Mouse (Mus musculus) embryonic fibroblast, embryonic 13.5 days (primary cell): ENCODE data around the gene Wap. TPM values are rescaled to one million over a fixed set of nuclear protein-coding genes. Genes with fewer than 3 reads are reported as not detected.

Source experiments
- H3K27ac ChIP-seq: 2 replicates; pipeline ENCODE4 v1.5.1; 2012; ENCODE audit warnings: low read length, control low read depth, inconsistent platforms; ENCODE audit not compliant: insufficient read depth
- H3K4me1 ChIP-seq: 2 replicates; pipeline ENCODE4 v1.6.1; 2011; ENCODE audit warnings: low read length; ENCODE audit not compliant: control insufficient read depth, insufficient read depth
- H3K4me3 ChIP-seq: 2 replicates; pipeline ENCODE4 v1.5.1; 2011; ENCODE audit warnings: mild to moderate bottlenecking, control low read depth, low read length; ENCODE audit not compliant: insufficient read depth
- CTCF ChIP-seq: IDR thresholded peaks from 2 replicates; pipeline ENCODE4 v1.5.1; 2011; ENCODE audit warnings: mild to moderate bottlenecking, control low read depth, low read length, moderate library complexity, borderline replicate concordance; ENCODE audit not compliant: insufficient read depth
- POLR2A ChIP-seq: IDR thresholded peaks from 2 replicates; pipeline ENCODE4 v1.6.1; 2011; ENCODE audit warnings: low read depth, mild to moderate bottlenecking, control low read depth, low read length, moderate library complexity
- polyA plus RNA-seq: library from polyadenylated mRNA; stranded (reverse); fragments of >200 nt; gene quantifications from 2 replicates; pipeline ENCODE4 v1.2.4, GENCODE M21; 2011; ENCODE audit warnings: low read depth; ENCODE audit not compliant: missing spikeins, insufficient read length

Wap gene
- not detected in 2 replicates for polyA plus RNA-seq

DNA sequence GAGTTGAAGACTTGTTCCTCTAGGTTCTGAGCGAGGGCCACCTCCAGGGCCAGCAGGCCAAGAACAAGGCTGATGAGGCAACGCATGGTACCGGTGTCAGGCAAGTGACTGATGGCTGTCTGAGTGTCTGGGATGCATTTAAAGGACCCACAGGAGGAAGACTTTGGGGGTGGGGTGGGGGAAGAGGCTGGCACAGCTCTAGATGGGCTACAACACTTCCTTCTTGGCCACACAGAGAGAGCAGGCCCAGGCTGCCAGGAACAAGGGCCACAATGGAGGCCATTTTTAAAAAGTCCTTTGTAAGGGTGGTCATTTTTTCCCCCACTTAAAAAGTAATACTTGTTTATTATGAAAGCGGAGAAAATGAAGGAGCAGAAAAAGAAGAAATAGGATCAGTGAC is at the start of gene Wap:
Gene Wap (minus strand): TSS at position 101 of the 400 bp plus-strand sequence.
- Histone ChIP-seq H3K4me1 (no peaks in the 10 kb centered on the region), H3K27ac (no peak within 1 kb of the TSS)
- no peak for TF ChIP-seq POLR2A
- no peak for TF ChIP-seq CTCF

GRCm38 (mm10) chr11:6684741-6685140 is 46.3 kb upstream of the Wap start:
- no peak for TF ChIP-seq POLR2A
- no peak for TF ChIP-seq CTCF
- H3K4me3 ChIP-seq: no peak overlapping the region
- H3K27ac ChIP-seq: no peak overlapping the region
- H3K4me1 ChIP-seq: no peaks in the 10 kb centered on the region

More for the DNA sequence above, at the start of gene Wap:
- H3K4me3 ChIP-seq: no peak within 1 kb of the TSS

DNA sequence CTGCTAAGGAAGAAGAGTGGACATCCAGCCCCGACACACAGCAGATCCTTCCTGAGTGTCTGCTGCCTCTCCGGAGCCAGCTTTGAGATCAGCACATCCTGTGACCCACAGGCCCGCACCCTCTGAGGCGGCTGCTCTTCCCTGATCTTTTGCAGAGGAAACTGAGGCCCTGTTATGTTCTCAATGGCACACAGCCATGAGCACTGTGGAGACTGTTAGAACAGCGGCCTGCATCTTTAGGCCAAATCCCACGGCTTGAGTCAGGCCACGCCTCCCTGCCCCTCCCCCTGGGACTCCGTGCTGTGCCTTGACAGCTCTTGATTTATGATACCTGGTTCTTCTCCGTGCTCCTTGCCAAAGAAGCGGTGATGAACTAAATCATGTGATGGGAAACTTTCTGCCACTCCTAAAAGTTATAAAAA is 42.0 kb upstream of the Wap start:
- no peak overlapping the region for H3K4me3 ChIP-seq
- no peaks in the 10 kb centered on the region for H3K4me1 ChIP-seq
- no peak for TF ChIP-seq CTCF
- peak; percentile 46; the same call in 1 of the 2 replicates for TF ChIP-seq POLR2A
- H3K27ac ChIP-seq: peak overlapping the region; percentile 23

- TF ChIP-seq POLR2A (no peak), CTCF (no peak)
- peak overlapping the region; percentile 23 for H3K27ac ChIP-seq
- no peak overlapping the region for H3K4me3 ChIP-seq
- no peaks in the 10 kb centered on the region for H3K4me1 ChIP-seq
Measured at GRCm38 (mm10) chr11:6679694-6680396, 41.4 kb upstream of the Wap start.

- Histone ChIP-seq H3K27ac (no peak overlapping the region), H3K4me3 (no peak overlapping the region), H3K4me1 (no peaks in the 10 kb centered on the region)
- TF ChIP-seq POLR2A (no peak), CTCF (peak; percentile 77)
Measured at GRCm38 (mm10) chr11:6677530-6677929, 39.1 kb upstream of the Wap start.

- H3K27ac ChIP-seq: no peak overlapping the region
- H3K4me3 ChIP-seq: no peak overlapping the region
- TF ChIP-seq POLR2A: no peak
- no peak for TF ChIP-seq CTCF
Measured at GRCm38 (mm10) chr11:6676641-6677040, 38.2 kb upstream of the Wap start.

GRCm38 (mm10) chr11:6675402-6675801 is 37.0 kb upstream of the Wap start:
- Histone ChIP-seq H3K4me1 (no peaks in the 10 kb centered on the region), H3K4me3 (no peak overlapping the region), H3K27ac (no peak overlapping the region)
- TF ChIP-seq POLR2A (no peak), CTCF (no peak)

More at GRCm38 (mm10) chr11:6676641-6677040, 38.2 kb upstream of the Wap start:
- H3K4me1 ChIP-seq: no peaks in the 10 kb centered on the region

DNA sequence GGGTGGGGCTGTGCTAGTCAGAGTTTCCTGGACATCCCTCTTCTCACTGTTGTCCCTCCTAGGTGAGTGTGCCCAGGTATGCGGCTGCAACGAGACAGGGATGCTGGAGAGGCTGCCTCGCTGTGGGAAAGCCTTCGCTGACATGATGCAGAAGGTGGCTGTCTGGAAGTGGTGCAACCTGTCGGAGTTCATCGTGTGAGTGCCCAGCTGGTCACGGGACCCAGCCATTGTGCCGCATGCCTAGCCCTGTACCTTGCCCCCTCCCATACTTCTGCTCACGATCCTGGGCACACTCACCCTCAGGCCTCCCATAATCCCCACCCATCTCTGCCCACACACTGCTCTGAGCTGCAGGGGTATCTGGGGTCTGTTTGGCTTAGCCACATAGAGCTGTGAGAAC is 36.3 kb upstream of the Wap start:
- no peak overlapping the region for H3K27ac ChIP-seq
- H3K4me1 ChIP-seq: peaks cover 4% of the 10 kb centered on the region; the same call in 1 of the 2 replicates
- H3K4me3 ChIP-seq: no peak overlapping the region
- TF ChIP-seq POLR2A (no peak), CTCF (no peak)

- Histone ChIP-seq H3K4me1 (peaks cover 4% of the 10 kb centered on the region; the same call in 1 of the 2 replicates), H3K4me3 (no peak overlapping the region)
- no peak for TF ChIP-seq CTCF
- no peak for TF ChIP-seq POLR2A
Measured at GRCm38 (mm10) chr11:6670826-6671225, 32.4 kb upstream of the Wap start.

GRCm38 (mm10) chr11:6670044-6670443 is 31.6 kb upstream of the Wap start:
- H3K4me1 ChIP-seq: peaks cover 4% of the 10 kb centered on the region; the same call in 1 of the 2 replicates
- no peak overlapping the region for H3K27ac ChIP-seq
- TF ChIP-seq CTCF (no peak), POLR2A (no peak)
- H3K4me3 ChIP-seq: no peak overlapping the region

More at GRCm38 (mm10) chr11:6670826-6671225, 32.4 kb upstream of the Wap start:
- no peak overlapping the region for H3K27ac ChIP-seq

GRCm38 (mm10) chr11:6669041-6669440 is 30.6 kb upstream of the Wap start:
- H3K27ac ChIP-seq: no peak overlapping the region
- TF ChIP-seq POLR2A (no peak), CTCF (no peak)
- no peak overlapping the region for H3K4me3 ChIP-seq
- H3K4me1 ChIP-seq: peaks cover 8% of the 10 kb centered on the region; the same call in 1 of the 2 replicates
